Mouse (Mus musculus): ENCODE measurements around the gene Ccdc159.

- TF ChIP-seq CTCF (conservative IDR thresholded peaks at IDR 0.05; ENCODE audit: insufficient read depth, insufficient read length, low read depth, low read length) (no peak), POLR2A (IDR thresholded peaks at IDR 0.05; ENCODE audit: low read depth, low read length) (no peak)
Observed at GRCm38 (mm10) chr9:21953600-21953999, 26.3 kb downstream of the Ccdc159 start.

Measured in kidney, adult 2 months (tissue).